8 mouse cellular contexts compared by ENCODE assay signal in genomic region chr2:164496847-164497690, GRCm38 (mm10). TPM values are rescaled to one million over a fixed set of nuclear protein-coding genes. Genes with fewer than 3 reads are reported as not detected.
DNase-seq lines count a peak whose midpoint lies in the region; ATAC-seq and TF ChIP-seq lines count a peak whose summit lies in the region.

Gene Pigt, plus strand, starts transcription at chr2:164497520.

- peaks cover 10% of the 10 kb centered on the region for H3K79me2 ChIP-seq in MEL (ENCODE audit: control insufficient read depth, insufficient read depth, low read length, poor library complexity)

- TF ChIP-seq CTCF in MEL (IDR thresholded peaks at IDR 0.05 in 2 of 3, conservative IDR thresholded peaks at IDR 0.05 in 1 of 3; ENCODE audit: control insufficient read depth in 1 of 3, insufficient read depth in 1 of 3, low read depth in 2 of 3, low read length in 3 of 3, poor library complexity in 1 of 3, severe bottlenecking in 1 of 3): no peak
- no peak for TF ChIP-seq CTCF in forebrain, postnatal 0 days (IDR thresholded peaks at IDR 0.05; ENCODE audit: low read depth)
- TF ChIP-seq CTCF in layer of hippocampus, adult 2 months (conservative IDR thresholded peaks at IDR 0.05): no peak
- no peak for TF ChIP-seq CTCF in lung, embryonic 14.5 days (IDR thresholded peaks at IDR 0.05; ENCODE audit: low read depth)

- no peak for TF ChIP-seq RAD21 in MEL (IDR thresholded peaks at IDR 0.05; ENCODE audit: low read depth, low read length)

- TF ChIP-seq EP300 in MEL (IDR thresholded peaks at IDR 0.05; ENCODE audit: low read depth in 1 of 2, low read length in 2 of 2): 0 out of 4 replicates have a peak, but pooled peaks of 1 of the 2 experiments have one; percentile 20

- H3K4me3 ChIP-seq in MEL (ENCODE audit: control insufficient read depth in 1 of 2, insufficient read depth in 1 of 2, low read depth in 2 of 2, low read length in 2 of 2): peak within 1 kb of the TSS; percentile 80 to 94
- H3K4me3 ChIP-seq in forebrain, postnatal 0 days (ENCODE audit: low read depth, low read length): peak within 1 kb of the TSS; percentile 74
- peak within 1 kb of the TSS; percentile 78 for H3K4me3 ChIP-seq in layer of hippocampus, adult 2 months
- peak within 1 kb of the TSS; percentile 90 for H3K4me3 ChIP-seq in lung, embryonic 14.5 days (ENCODE audit: low read depth, low read length)

- peak within 1 kb of the TSS; percentile 51 for H3K27ac ChIP-seq in MEL (ENCODE audit: control insufficient read depth, low read depth, low read length)
- peak within 1 kb of the TSS; percentile 65 for H3K27ac ChIP-seq in forebrain, postnatal 0 days (ENCODE audit: low read depth, low read length)
- H3K27ac ChIP-seq in layer of hippocampus, adult 2 months: peak within 1 kb of the TSS; percentile 93
- H3K27ac ChIP-seq in lung, embryonic 14.5 days (ENCODE audit: low read depth): no peak within 1 kb of the TSS

- peaks cover 2 to 17% of the 10 kb centered on the region in 2 experiments for H3K4me1 ChIP-seq in MEL (ENCODE audit: control insufficient read depth in 1 of 2, insufficient read depth in 2 of 2, low read length in 2 of 2)
- peaks cover 8% of the 10 kb centered on the region; the same call in 1 of the 2 replicates for H3K4me1 ChIP-seq in forebrain, postnatal 0 days (ENCODE audit: insufficient read depth)
- peaks cover 9% of the 10 kb centered on the region for H3K4me1 ChIP-seq in lung, embryonic 14.5 days (ENCODE audit: insufficient read depth)

- no peaks in the 10 kb centered on the region for H3K27me3 ChIP-seq in MEL (ENCODE audit: control insufficient read depth in 1 of 2, insufficient read depth in 2 of 2, low read length in 2 of 2)
- no peaks in the 10 kb centered on the region for H3K27me3 ChIP-seq in forebrain, postnatal 0 days (ENCODE audit: insufficient read depth, low read length)
- no peaks in the 10 kb centered on the region for H3K27me3 ChIP-seq in lung, embryonic 14.5 days (ENCODE audit: insufficient read depth, low read length)

- 3% methylated on average over 43 of the region's 43 CpGs for WGBS in forebrain, postnatal 0 days
- WGBS in lung, embryonic 14.5 days: 4% methylated on average over 43 of the region's 43 CpGs

- H3K9ac ChIP-seq in MEL (ENCODE audit: control insufficient read depth, low read depth, low read length, poor library complexity, severe bottlenecking): peak within 1 kb of the TSS; percentile 84
- H3K9ac ChIP-seq in forebrain, postnatal 0 days: peak within 1 kb of the TSS; percentile 59
- H3K9ac ChIP-seq in lung, embryonic 14.5 days: peak within 1 kb of the TSS; percentile 64

- H3K36me3 ChIP-seq in MEL (ENCODE audit: control insufficient read depth in 1 of 2, insufficient read depth in 2 of 2, low read length in 2 of 2): peaks cover 0 to 22% of the 10 kb centered on the region in 2 experiments; a peak in 2 of 4 replicates
- H3K36me3 ChIP-seq in forebrain, postnatal 0 days (ENCODE audit: insufficient read depth): peaks cover 21% of the 10 kb centered on the region
- peaks cover 20% of the 10 kb centered on the region for H3K36me3 ChIP-seq in lung, embryonic 14.5 days (ENCODE audit: insufficient read depth)

- H3K9me3 ChIP-seq in MEL (replicated peaks; ENCODE audit: insufficient read depth, low read length): no peaks in the 10 kb centered on the region
- H3K9me3 ChIP-seq in forebrain, postnatal 0 days (ENCODE audit: low read length): no peaks in the 10 kb centered on the region
- no peaks in the 10 kb centered on the region for H3K9me3 ChIP-seq in lung, embryonic 14.5 days (ENCODE audit: low read depth, low read length)

- intact Hi-C loops in heart, postnatal 36 days (cut with DNase I): loop anchor here (1.0 kb wide), 1 partner anchor 36 kb away; no protein-coding TSS in a partner anchor

- ATAC-seq in forebrain, postnatal 0 days: peak; percentile 98
- ATAC-seq in lung, embryonic 14.5 days (ENCODE audit: insufficient read depth): peak; percentile 95
- ATAC-seq in neutrophil, adult 5-6 weeks (ENCODE audit: extremely low read depth, insufficient number of reproducible peaks, low FRiP score, poor library complexity, severe bottlenecking): peak; percentile 94

- peak; percentile 90 for DNase-seq in MEL (ENCODE audit: low read depth, low spot score)
- DNase-seq in cerebellum, adult 18-20 months: peak; percentile 90 to 93
- DNase-seq in forebrain, postnatal 0 days: peak; percentile 90
- DNase-seq in heart, postnatal 36 days: peak; percentile 87 to 88
- peak; percentile 83 to 89 for DNase-seq in layer of hippocampus, adult 2 months (ENCODE audit: low spot score in 2 of 2)
- peak; percentile 92 for DNase-seq in lung, embryonic 14.5 days
- DNase-seq in testis, postnatal 14 days (ENCODE audit: low spot score): peak; percentile 90

- peak; percentile 95 to 99 for TF ChIP-seq POLR2A in MEL (IDR thresholded peaks at IDR 0.05; ENCODE audit: control insufficient read depth in 1 of 2, insufficient read depth in 1 of 2, low read depth in 1 of 2, low read length in 2 of 2, poor library complexity in 1 of 2)

- H3K4me2 ChIP-seq in forebrain, postnatal 0 days (ENCODE audit: low read depth): peak within 1 kb of the TSS; percentile 95
- peak within 1 kb of the TSS; percentile 98 for H3K4me2 ChIP-seq in lung, embryonic 14.5 days

TF ChIP-seq in MEL, 35 proteins besides CTCF, POLR2A, EP300 and RAD21 (continues in another document):
- TF ChIP-seq NRF1 (IDR thresholded peaks at IDR 0.05; ENCODE audit: insufficient read depth, low read depth, low read length, poor library complexity, severe bottlenecking) (no peak), MAX (IDR thresholded peaks at IDR 0.05; ENCODE audit: low read length) (peak; percentile 50), ZNF384 (IDR thresholded peaks at IDR 0.05; ENCODE audit: low read depth, low read length) (no peak), MAZ (IDR thresholded peaks at IDR 0.05; ENCODE audit: low read depth, low read length) (no peak), BHLHE40 (IDR thresholded peaks at IDR 0.05; ENCODE audit: borderline replicate concordance, low read depth, low read length) (no peak), E2F4 (IDR thresholded peaks at IDR 0.05; ENCODE audit: borderline replicate concordance, low read depth, low read length) (no peak), GABPA (IDR thresholded peaks at IDR 0.05; ENCODE audit: low read depth, low read length) (no peak), MAFK (IDR thresholded peaks at IDR 0.05; ENCODE audit: borderline replicate concordance, low read depth, low read length) (no peak), MYC (IDR thresholded peaks at IDR 0.05; ENCODE audit: low read depth, low read length) (no peak), SMC3 (IDR thresholded peaks at IDR 0.05; ENCODE audit: low read depth, low read length) (no peak), MYB (IDR thresholded peaks at IDR 0.05; ENCODE audit: low read depth, low read length) (no peak), KAT2A (conservative IDR thresholded peaks at IDR 0.05; ENCODE audit: low read depth, low read length) (no peak; the same call in 1 of the 2 replicates), SIN3A (IDR thresholded peaks at IDR 0.05; ENCODE audit: low read length) (peak; percentile 93), RCOR1 (IDR thresholded peaks at IDR 0.05; ENCODE audit: low read depth, low read length) (peak; percentile 9; the same call in 1 of the 2 replicates), NELFE (IDR thresholded peaks at IDR 0.05; ENCODE audit: low read depth, low read length) (peak; percentile 88), ZKSCAN1 (IDR thresholded peaks at IDR 0.05; ENCODE audit: low read depth, low read length) (no peak), USF1 (IDR thresholded peaks at IDR 0.05; ENCODE audit: low read depth, low read length) (0 out of 2 replicates have a peak, but pooled peaks have one; percentile 4), MXI1 (IDR thresholded peaks at IDR 0.05; ENCODE audit: low read depth, low read length) (peak; percentile 92), USF2 (IDR thresholded peaks at IDR 0.05; ENCODE audit: borderline replicate concordance in 1 of 2, insufficient read depth in 1 of 2, low read depth in 1 of 2, low read length in 2 of 2) (no peak), UBTF (IDR thresholded peaks at IDR 0.05; ENCODE audit: borderline replicate concordance, insufficient read depth, low read depth, low read length) (no peak), JUND (IDR thresholded peaks at IDR 0.05; ENCODE audit: low read depth, low read length) (no peak), TCF12 (IDR thresholded peaks at IDR 0.05; ENCODE audit: low read depth, low read length) (peak; percentile 67), ZC3H11A (IDR thresholded peaks at IDR 0.05; ENCODE audit: low read depth, low read length) (no peak), CHD1 (IDR thresholded peaks at IDR 0.05; ENCODE audit: low read depth, low read length) (no peak), ELF1 (IDR thresholded peaks at IDR 0.05; ENCODE audit: low read depth, low read length) (peak; percentile 96), MEF2A (IDR thresholded peaks at IDR 0.05; ENCODE audit: extremely low read depth, insufficient replicate concordance, low read depth, low read length, poor library complexity, severe bottlenecking) (no peak), ETS1 (IDR thresholded peaks at IDR 0.05; ENCODE audit: low read depth, low read length) (no peak), POLR2AphosphoS5 (IDR thresholded peaks at IDR 0.05; ENCODE audit: borderline replicate concordance, low read depth, low read length) (no peak), TBP (IDR thresholded peaks at IDR 0.05; ENCODE audit: low read depth, low read length) (0 out of 2 replicates have a peak, but pooled peaks have one; percentile 59), GATA1 (IDR thresholded peaks at IDR 0.05; ENCODE audit: low read depth, low read length) (no peak), CHD2 (IDR thresholded peaks at IDR 0.05; ENCODE audit: low read length) (no peak), ZMIZ1 (IDR thresholded peaks at IDR 0.05; ENCODE audit: low read depth, low read length) (peak; percentile 72; the same call in 1 of the 2 replicates), HCFC1 (IDR thresholded peaks at IDR 0.05; ENCODE audit: low read depth, low read length) (peak; percentile 92), TAL1 (IDR thresholded peaks at IDR 0.05; ENCODE audit: low read length) (no peak)

RNA-seq across cellular contexts. Expression of gene Pigt, which starts in this region (rescaled TPM):
- total RNA-seq in MEL (2012; rRNA removed): 35.8 and 39.8 TPM in 2 replicates
- 100 to 1,000 TPM in 1 of 2 experiments, not detected in 1; 115 TPM for polyA plus RNA-seq in MEL (2012; ENCODE audit: insufficient read depth in 1 of 2, insufficient read length in 2 of 2, low read depth in 1 of 2, low replicate concordance in 2 of 2, missing spikeins in 1 of 2)
- total RNA-seq in forebrain, postnatal 0 days (2014; rRNA removed): 47.6 and 77.6 TPM in 2 replicates
- 91.0 and 93.8 TPM in 2 replicates for polyA plus RNA-seq in forebrain, postnatal 0 days (2015; fragmentation: Nextera tagmentation; extraction: Ambion mirVana)
- 10 to 100 TPM; 34.2 to 35.6 TPM for total RNA-seq in heart, postnatal 36 days (2021)
- 10 to 100 TPM; 79.3 to 84.1 TPM for total RNA-seq in layer of hippocampus, adult 2 months (2021)
- polyA plus RNA-seq in lung, embryonic 14.5 days (2014; fragmentation: Nextera tagmentation; extraction: Ambion mirVana): 70.1 and 71.0 TPM in 2 replicates
- total RNA-seq in neutrophil, adult 5-6 weeks (2017): 26.2 and 29.7 TPM in 2 replicates
